Mouse (Mus musculus) B cell, adult 2 months (primary cell): Measurements from ENCODE around the gene Haus7.
"Not testable (repeated sequence)": the region's sequence is repeated elsewhere in the genome, so short reads cannot be mapped to it uniquely, and the experiment has no call there.

ENCODE experiments used
- DNase-seq, 2 experiments: peaks; one replicate each; pipeline ENCODE4 v3.0.0; 2022

Gene Haus7

GRCm38 (mm10) chrX:73465483-73466186 lies 6.8 kb upstream of the Haus7 start:
- DNase-seq = no peak

GRCm38 (mm10) chrX:73460792-73461191 lies 1.9 kb upstream of the Haus7 start:
- DNase-seq = no peak

GRCm38 (mm10) chrX:73451949-73452348 lies 6.9 kb downstream of the Haus7 start:
- DNase-seq = peak; percentile 69

- DNase-seq = no peak
Observed at GRCm38 (mm10) chrX:73441428-73441827, 17.4 kb downstream of the Haus7 start.

- DNase-seq = no peak
Observed at GRCm38 (mm10) chrX:73435252-73435651, 23.6 kb downstream of the Haus7 start, which contains the start of gene Trex2. Trex2 (minus strand) TSS chrX:73435344.

GRCm38 (mm10) chrX:73432850-73433249 lies 26.0 kb downstream of the Haus7 start:
- no peak for DNase-seq

- DNase-seq = no peak
Observed at GRCm38 (mm10) chrX:73430036-73430435, 28.8 kb downstream of the Haus7 start.

GRCm38 (mm10) chrX:73412767-73413166 lies 46.1 kb downstream of the Haus7 start:
- DNase-seq = no peak

- no peak for DNase-seq
Observed at GRCm38 (mm10) chrX:73410880-73411517, 47.8 kb downstream of the Haus7 start, which contains the start of gene Zfp92. Zfp92 (plus strand) TSS chrX:73411096.

GRCm38 (mm10) chrX:73401616-73402015 lies 57.2 kb downstream of the Haus7 start:
- no peak for DNase-seq

- DNase-seq = no peak
Observed at GRCm38 (mm10) chrX:73400951-73401350, 57.9 kb downstream of the Haus7 start.

- DNase-seq = not testable (repeated sequence)
Observed at GRCm38 (mm10) chrX:73398636-73399035, 60.2 kb downstream of the Haus7 start, which contains the start of gene Gm18336. Gm18336 (minus strand) TSS chrX:73398736.

GRCm38 (mm10) chrX:73396446-73396845 lies 62.4 kb downstream of the Haus7 start:
- no peak for DNase-seq

GRCm38 (mm10) chrX:73391481-73391880 lies 67.4 kb downstream of the Haus7 start:
- DNase-seq = no peak
